Comparison of ENCODE assay signal across 27 mouse cellular contexts in the genomic region with DNA sequence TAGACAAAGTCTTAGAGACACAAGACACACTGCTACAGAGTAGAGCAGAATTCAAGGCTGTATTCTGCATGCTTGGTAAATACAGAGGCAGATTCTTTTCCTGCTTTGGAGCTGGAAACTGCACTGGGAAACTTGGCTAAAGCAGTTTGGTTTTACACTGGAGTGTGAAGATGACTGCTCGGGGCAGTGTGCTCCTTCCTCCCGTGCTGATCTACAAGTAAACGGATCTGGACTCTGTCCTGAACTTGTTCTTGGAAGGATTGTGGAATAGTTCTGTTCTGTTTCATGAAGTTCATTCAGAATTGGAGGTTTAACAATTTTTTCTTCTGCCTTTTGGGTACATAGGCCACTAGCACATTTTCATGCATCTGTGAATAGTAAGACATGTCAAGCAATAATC. TPM values are rescaled to one million over a fixed set of nuclear protein-coding genes. Genes with fewer than 3 reads are reported as not detected.
DNase-seq lines count a peak whose midpoint lies in the region; ATAC-seq and TF ChIP-seq lines count a peak whose summit lies in the region.
"Had no signal": no experiment of that assay in that cellular context is flagged by ENCODE, and none has a peak within 500 bp of the region (broad histone marks: within the 10 kb centered on the region; RNA-seq: fewer than 3 reads in every experiment).

No protein-coding gene starts in this region.

- no peak overlapping the region for H3K4me2 ChIP-seq in kidney, embryonic 16.5 days (replicated peaks; ENCODE audit: low read depth, low read length)
- H3K4me2 ChIP-seq: embryonic facial prominence, embryonic 12.5 days; embryonic facial prominence, embryonic 15.5 days; forebrain, embryonic 12.5 days; forebrain, embryonic 15.5 days; heart, embryonic 12.5 days; heart, embryonic 15.5 days; hindbrain, embryonic 13.5 days had no signal

- peak; percentile 86 for DNase-seq in kidney, adult 2 months
- DNase-seq in kidney, adult 9 months = peak; percentile 77
- peak; percentile 9 for DNase-seq in kidney, postnatal 10 days
- DNase-seq in kidney, postnatal 36 days = peak; percentile 41 to 70
- no peak for DNase-seq in lung, postnatal 25 days (ENCODE audit: low spot score)
- DNase-seq: adrenal gland, adult 2 months; adrenal gland, postnatal 14 days; cerebellum, adult 11 months; cerebellum, adult 2 months; cerebellum, adult 9-11 months; cerebellum, postnatal 25 days; gastrocnemius, postnatal 25 days; heart, adult 18-20 months; heart, postnatal 10 days; heart, postnatal 36 days had no signal

- peaks cover 5% of the 10 kb centered on the region; the same call in 1 of the 2 replicates for H3K4me1 ChIP-seq in kidney, adult 2 months (ENCODE audit: control insufficient read depth, insufficient read depth, low read length)
- H3K4me1 ChIP-seq in kidney, embryonic 16.5 days (ENCODE audit: insufficient read depth, low read length) = no peaks in the 10 kb centered on the region
- H3K4me1 ChIP-seq: embryonic facial prominence, embryonic 12.5 days; embryonic facial prominence, embryonic 15.5 days; forebrain, embryonic 12.5 days; forebrain, embryonic 15.5 days; heart, embryonic 12.5 days; heart, embryonic 15.5 days; hindbrain, embryonic 10.5 days; hindbrain, embryonic 13.5 days had no signal

- no peak for TF ChIP-seq CTCF in kidney, adult 2 months (conservative IDR thresholded peaks at IDR 0.05; ENCODE audit: insufficient read depth, insufficient read length, low read depth, low read length)

- no peaks in the 10 kb centered on the region for H3K9me3 ChIP-seq in kidney, embryonic 16.5 days (ENCODE audit: low read length)
- H3K9me3 ChIP-seq: embryonic facial prominence, embryonic 12.5 days; embryonic facial prominence, embryonic 15.5 days; forebrain, embryonic 12.5 days; forebrain, embryonic 15.5 days; heart, embryonic 12.5 days; heart, embryonic 15.5 days; hindbrain, embryonic 10.5 days; hindbrain, embryonic 13.5 days had no signal

- H3K9ac ChIP-seq in kidney, embryonic 16.5 days (replicated peaks; ENCODE audit: low read length) = no peak overlapping the region
- H3K9ac ChIP-seq: embryonic facial prominence, embryonic 12.5 days; embryonic facial prominence, embryonic 15.5 days; forebrain, embryonic 12.5 days; forebrain, embryonic 15.5 days; heart, embryonic 12.5 days; heart, embryonic 15.5 days; hindbrain, embryonic 13.5 days had no signal

- no peak for ATAC-seq in kidney, embryonic 16.5 days (ENCODE audit: low FRiP score, low TSS enrichment)
- ATAC-seq: CD4-positive, CD25-positive, alpha-beta regulatory T cell, adult 4 months; forebrain, embryonic 15.5 days had no signal

- peak overlapping the region; percentile 85 for H3K27ac ChIP-seq in kidney, adult 2 months (ENCODE audit: insufficient read depth, low read depth, low read length)
- no peak overlapping the region for H3K27ac ChIP-seq in kidney, embryonic 16.5 days (ENCODE audit: low read length)
- H3K27ac ChIP-seq: embryonic facial prominence, embryonic 12.5 days; embryonic facial prominence, embryonic 15.5 days; forebrain, embryonic 12.5 days; forebrain, embryonic 15.5 days; heart, embryonic 15.5 days; hindbrain, embryonic 10.5 days; hindbrain, embryonic 13.5 days had no signal

- H3K36me3 ChIP-seq in kidney, adult 2 months (ENCODE audit: control insufficient read depth, insufficient read depth, low read length) = no peaks in the 10 kb centered on the region
- no peaks in the 10 kb centered on the region for H3K36me3 ChIP-seq in kidney, embryonic 16.5 days (ENCODE audit: insufficient read depth, low read length)
- H3K36me3 ChIP-seq: embryonic facial prominence, embryonic 12.5 days; embryonic facial prominence, embryonic 15.5 days; forebrain, embryonic 12.5 days; forebrain, embryonic 15.5 days; heart, embryonic 12.5 days; heart, embryonic 15.5 days; hindbrain, embryonic 10.5 days; hindbrain, embryonic 13.5 days had no signal

- WGBS in kidney, adult 2 months = 48% methylated on average over 3 of the region's 3 CpGs
- whole genome bisulfite sequencing in kidney, embryonic 16.5 days = 81% methylated on average over 3 of the region's 3 CpGs

- H3K27me3 ChIP-seq in kidney, adult 2 months (replicated peaks; ENCODE audit: control insufficient read depth, insufficient read depth, low read length) = no peaks in the 10 kb centered on the region
- no peaks in the 10 kb centered on the region for H3K27me3 ChIP-seq in kidney, embryonic 16.5 days (ENCODE audit: insufficient read depth, low read length)
- H3K27me3 ChIP-seq: embryonic facial prominence, embryonic 12.5 days; embryonic facial prominence, embryonic 15.5 days; forebrain, embryonic 12.5 days; forebrain, embryonic 15.5 days; heart, embryonic 12.5 days; heart, embryonic 15.5 days; hindbrain, embryonic 13.5 days had no signal

- no peak for TF ChIP-seq POLR2A in kidney, adult 2 months (IDR thresholded peaks at IDR 0.05; ENCODE audit: low read depth, low read length)

- no peak overlapping the region for H3K4me3 ChIP-seq in kidney, adult 2 months (ENCODE audit: insufficient read depth, low read depth, low read length)
- H3K4me3 ChIP-seq in kidney, embryonic 16.5 days (ENCODE audit: low read length) = no peak overlapping the region
- H3K4me3 ChIP-seq: embryonic facial prominence, embryonic 12.5 days; embryonic facial prominence, embryonic 15.5 days; erythroblast, embryonic 14.5 days; forebrain, embryonic 12.5 days; forebrain, embryonic 15.5 days; heart, embryonic 12.5 days; heart, embryonic 15.5 days; hindbrain, embryonic 10.5 days; hindbrain, embryonic 13.5 days had no signal

RNA-seq across cellular contexts. Expression of a gene that starts 2.3 kb away (rescaled TPM):
- 193 and 203 TPM in 2 replicates for polyA plus RNA-seq in kidney, adult 2 months (2012; rRNA removed)
- 0.13 and 0.49 TPM in 2 replicates for polyA plus RNA-seq in kidney, embryonic 16.5 days (2015; fragmentation: Nextera tagmentation; extraction: Ambion mirVana)
- polyA plus RNA-seq: adrenal gland, adult 2 months; C2C12; CD4-positive, CD25-positive, alpha-beta regulatory T cell, adult 4 months; cerebellum, adult 2 months; embryonic facial prominence, embryonic 12.5 days; erythroblast, embryonic 14.5 days; forebrain, embryonic 12.5 days; forebrain, embryonic 15.5 days; heart, embryonic 12.5 days; heart, embryonic 15.5 days; hindbrain, embryonic 10.5 days; hindbrain, embryonic 13.5 days had no signal

RNA-seq across cellular contexts. Expression of a gene that starts 56.3 kb away (rescaled TPM):
- polyA plus RNA-seq in kidney, adult 2 months (2012; rRNA removed) = 486 and 522 TPM in 2 replicates
- 1.1 and 2.9 TPM in 2 replicates for polyA plus RNA-seq in kidney, embryonic 16.5 days (2015; fragmentation: Nextera tagmentation; extraction: Ambion mirVana)
- polyA plus RNA-seq: C2C12; cerebellum, adult 2 months; embryonic facial prominence, embryonic 12.5 days; embryonic facial prominence, embryonic 15.5 days; erythroblast, embryonic 14.5 days; forebrain, embryonic 12.5 days; forebrain, embryonic 15.5 days; heart, embryonic 12.5 days; heart, embryonic 15.5 days; hindbrain, embryonic 10.5 days; hindbrain, embryonic 13.5 days had no signal

Comparison
In these comparisons a context has a peak if more than half of its experiments do, and no peak if none do; other contexts are left out.
1. RNA of a gene that starts 2.3 kb away (polyA plus RNA-seq): 193 to 203 TPM in kidney, adult 2 months; 0.13 to 0.49 TPM in kidney, embryonic 16.5 days; every median in the first group is over 100 times any median in the second.
2. RNA of a gene that starts 56.3 kb away (polyA plus RNA-seq): 486 to 522 TPM in kidney, adult 2 months; 1.1 to 2.9 TPM in kidney, embryonic 16.5 days; every median in the first group is over 100 times any median in the second.